Mouse (Mus musculus) Patski (cell line): Measurements from ENCODE around the gene Ggnbp2. TPM values are rescaled to one million over a fixed set of nuclear protein-coding genes. Genes with fewer than 3 reads are reported as not detected.

Experiments
- ATAC-seq: fragments of 100-300 bp; one replicate; pipeline ENCODE4 v1.8.0; 2021
- CTCF ChIA-PET: fragments of 350-600 bp; sonication (Branson Sonifier 250); formaldehyde crosslinking; loops from one replicate; lab custom pipeline; 2022; ENCODE audit warnings: inconsistent platforms; lab: Charles Lee
- POLR2A ChIA-PET: fragments of 350-600 bp; sonication (Branson Sonifier 250); formaldehyde crosslinking; loops from one replicate; lab custom pipeline; 2022; ENCODE audit warnings: antibody characterized with exemption, inconsistent platforms; lab: Charles Lee
- DNase-seq: peaks from one replicate; pipeline ENCODE4 v3.0.0-alpha.2; 2011; ENCODE audit warnings: low read depth, low spot score
- H3K27me3 ChIP-seq: fragments of 371-371 bp; one replicate; pipeline ENCODE4 v1.5.1; 2021
- CTCF ChIP-seq: fragments of 100-300 bp; IDR thresholded peaks from one replicate; pipeline ENCODE4 v1.5.1; 2021
- in situ Hi-C: fragments of 300-500 bp; cut with MboI; formaldehyde crosslinking; loops from 3 replicates; pipeline ENCODE4 v1.11.1; 2018; ENCODE audit warnings: low pct_unique_long_range_greater_than_20kb, mixed read lengths
- polyA plus RNA-seq: library from polyadenylated mRNA; unstranded; gene quantifications from one replicate; pipeline ENCODE4 v1.2.3, GENCODE M21; 2021

Ggnbp2 gene
- polyA plus RNA-seq, 1 experiment from 2014 or later, result 100 TPM

DNA sequence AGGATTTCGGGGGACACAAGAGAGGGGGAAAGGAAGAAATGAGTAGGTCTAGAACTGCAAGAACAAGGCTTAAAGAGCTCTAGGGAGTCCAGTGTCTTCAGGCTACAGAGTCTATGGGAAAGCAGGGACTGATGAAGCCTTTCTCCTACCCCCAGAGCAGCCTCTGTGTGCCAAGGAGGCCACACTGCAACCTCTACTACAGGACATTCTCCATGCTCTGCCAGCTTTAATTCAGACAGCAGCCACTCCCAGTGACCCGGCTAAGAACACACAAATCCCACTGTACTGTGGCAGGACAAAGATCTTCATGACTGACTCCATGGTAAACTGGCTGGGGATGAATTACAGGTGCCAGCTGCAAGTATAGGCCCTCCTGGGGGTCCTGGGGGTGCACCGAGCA lies 36.5 kb upstream of the Ggnbp2 start:
- no peak for TF ChIP-seq CTCF
- in situ Hi-C loops, result no loop called here
- ChIA-PET POLR2A (interaction anchor here (0.5 to 1.5 kb wide), 3 partner anchors 10 to 26 kb away, joined by 3 to 4 read pairs (median 3); partner anchors contain the start of gene Pigw), CTCF (interaction anchor here (0.9 to 1.7 kb wide), 2 partner anchors 11 to 27 kb away, joined by 3 to 10 read pairs; partner anchors contain the start of gene Pigw)
- DNase-seq (no peak), ATAC-seq (peak; percentile 17)
- no peaks in the 10 kb centered on the region for H3K27me3 ChIP-seq

DNA sequence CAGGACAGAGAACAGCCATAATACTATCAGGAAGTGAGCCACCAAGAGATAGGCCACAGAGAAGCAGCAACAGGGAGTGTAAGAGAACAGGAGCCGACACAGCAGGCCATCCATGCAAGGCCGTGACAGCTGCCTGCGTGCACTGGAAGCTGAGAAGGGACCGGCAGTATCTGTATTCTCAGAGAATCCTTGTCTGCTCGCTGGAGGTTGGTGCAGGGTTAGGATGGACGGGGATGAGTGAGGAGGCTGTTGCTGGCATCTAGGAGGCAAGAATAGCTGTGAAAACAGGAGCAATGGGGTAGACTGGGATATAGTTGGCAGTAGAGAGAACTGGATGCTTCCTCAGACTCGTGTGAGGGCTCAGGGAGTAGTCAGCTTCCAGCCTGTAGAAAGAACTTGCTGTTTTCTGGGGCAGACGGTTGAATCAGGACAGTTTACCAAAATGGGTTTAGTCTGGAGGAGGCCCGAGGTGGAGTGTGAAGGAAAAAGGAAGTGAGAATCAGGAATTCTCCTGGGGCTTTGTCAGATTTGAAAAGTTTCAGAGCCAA lies 34.1 kb upstream of the Ggnbp2 start:
- DNase-seq, result no peak
- H3K27me3 ChIP-seq, result no peaks in the 10 kb centered on the region
- ChIA-PET CTCF (interaction anchor here (1.6 kb wide), 1 partner anchor 14 kb away, joined by 7 read pairs; no protein-coding TSS in a partner anchor), POLR2A (no interaction called here)
- in situ Hi-C loops, result no loop called here
- no peak for TF ChIP-seq CTCF
- no peak for ATAC-seq

DNA sequence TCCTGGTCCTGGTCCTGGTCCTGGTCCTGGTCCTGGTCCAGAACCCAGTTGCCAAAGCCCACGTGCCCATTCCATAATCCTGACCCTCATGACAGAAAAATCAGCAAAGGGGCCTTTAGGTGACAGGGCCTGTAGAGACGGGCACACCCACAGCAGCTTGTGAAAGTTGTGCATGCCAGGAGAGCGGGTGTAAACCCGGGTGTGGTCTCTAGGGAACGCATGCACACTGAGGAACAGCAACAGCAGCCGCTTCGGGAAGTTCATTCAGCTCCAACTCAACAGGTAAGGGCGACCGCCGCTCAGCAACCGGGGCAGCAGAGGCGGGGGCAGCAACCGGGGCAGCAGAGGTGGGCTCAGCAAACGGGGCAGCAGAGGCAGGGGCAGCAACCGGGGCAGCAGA lies 22.5 kb upstream of the Ggnbp2 start:
- no peak for DNase-seq
- ChIA-PET POLR2A (no interaction called here), CTCF (no interaction called here)
- no peak for TF ChIP-seq CTCF
- ATAC-seq, result no peak
- in situ Hi-C loops, result no loop called here
- H3K27me3 ChIP-seq, result no peaks in the 10 kb centered on the region

DNA sequence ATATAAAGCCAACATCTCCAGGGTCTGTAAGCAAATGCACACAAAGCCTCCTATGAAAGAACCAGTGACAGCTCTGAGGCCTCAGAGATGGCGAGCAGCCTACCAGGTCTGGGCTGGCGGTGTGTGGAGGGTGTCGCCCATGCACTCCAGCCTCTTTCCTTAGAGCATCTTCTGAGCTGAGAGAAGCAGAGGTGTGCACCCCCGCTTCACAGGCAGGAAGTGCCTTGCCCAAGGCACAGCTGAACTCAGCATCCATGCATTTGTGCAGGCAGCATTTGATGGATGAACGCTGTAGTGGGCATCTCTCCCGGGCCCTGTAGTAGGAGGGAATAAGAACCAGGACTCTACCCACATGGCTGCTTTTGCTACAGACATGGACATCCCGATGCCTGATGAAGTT lies 21.1 kb upstream of the Ggnbp2 start:
- no peaks in the 10 kb centered on the region for H3K27me3 ChIP-seq
- no peak for TF ChIP-seq CTCF
- ChIA-PET CTCF (no interaction called here), POLR2A (no interaction called here)
- ATAC-seq (no peak), DNase-seq (no peak)
- in situ Hi-C loops, result no loop called here

DNA sequence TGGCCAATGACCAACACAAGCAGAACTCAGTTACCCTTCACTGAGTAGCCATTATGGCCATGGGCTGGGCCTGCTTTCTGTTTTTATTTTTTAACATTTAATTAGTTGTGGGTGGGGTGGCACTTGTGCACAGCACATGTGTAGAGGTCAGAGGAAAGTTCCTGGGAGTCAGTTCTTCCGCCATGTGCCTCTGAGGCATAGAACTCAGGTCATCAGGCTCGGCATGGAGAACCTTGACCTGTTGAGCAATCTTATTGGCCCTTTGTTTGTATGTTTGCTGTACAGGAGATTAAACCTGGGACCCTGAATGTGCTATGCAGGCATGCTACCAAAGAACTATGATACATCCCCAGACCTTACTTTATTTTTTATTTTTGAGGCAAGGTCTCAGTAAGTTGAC lies 18.9 kb upstream of the Ggnbp2 start:
- ChIA-PET CTCF (no interaction called here), POLR2A (no interaction called here)
- DNase-seq, result no peak
- ATAC-seq, result no peak
- no peak for TF ChIP-seq CTCF
- in situ Hi-C loops, result no loop called here
- H3K27me3 ChIP-seq, result no peaks in the 10 kb centered on the region

DNA sequence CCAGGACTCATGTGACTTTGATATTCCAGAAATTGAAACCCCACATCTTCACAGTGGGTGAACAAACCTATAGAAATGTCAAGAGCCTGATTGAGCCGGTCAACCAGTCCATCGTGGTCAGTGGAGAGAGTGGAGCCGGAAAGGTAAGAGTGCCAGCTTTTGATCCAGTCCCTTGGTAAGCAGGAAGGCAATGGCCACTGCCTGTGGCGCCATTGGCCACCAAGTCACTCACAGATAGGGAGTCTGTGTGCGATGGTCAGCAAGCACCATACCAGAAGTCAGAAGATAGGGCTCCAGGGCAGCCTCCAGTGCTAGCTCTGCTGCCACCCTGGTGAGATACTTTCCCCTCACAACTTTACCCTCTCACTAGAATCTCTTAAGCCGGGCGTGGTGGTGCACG lies 17.4 kb upstream of the Ggnbp2 start:
- no peak for TF ChIP-seq CTCF
- ATAC-seq (no peak), DNase-seq (no peak)
- ChIA-PET CTCF (no interaction called here), POLR2A (no interaction called here)
- H3K27me3 ChIP-seq, result no peaks in the 10 kb centered on the region
- in situ Hi-C loops, result no loop called here

DNA sequence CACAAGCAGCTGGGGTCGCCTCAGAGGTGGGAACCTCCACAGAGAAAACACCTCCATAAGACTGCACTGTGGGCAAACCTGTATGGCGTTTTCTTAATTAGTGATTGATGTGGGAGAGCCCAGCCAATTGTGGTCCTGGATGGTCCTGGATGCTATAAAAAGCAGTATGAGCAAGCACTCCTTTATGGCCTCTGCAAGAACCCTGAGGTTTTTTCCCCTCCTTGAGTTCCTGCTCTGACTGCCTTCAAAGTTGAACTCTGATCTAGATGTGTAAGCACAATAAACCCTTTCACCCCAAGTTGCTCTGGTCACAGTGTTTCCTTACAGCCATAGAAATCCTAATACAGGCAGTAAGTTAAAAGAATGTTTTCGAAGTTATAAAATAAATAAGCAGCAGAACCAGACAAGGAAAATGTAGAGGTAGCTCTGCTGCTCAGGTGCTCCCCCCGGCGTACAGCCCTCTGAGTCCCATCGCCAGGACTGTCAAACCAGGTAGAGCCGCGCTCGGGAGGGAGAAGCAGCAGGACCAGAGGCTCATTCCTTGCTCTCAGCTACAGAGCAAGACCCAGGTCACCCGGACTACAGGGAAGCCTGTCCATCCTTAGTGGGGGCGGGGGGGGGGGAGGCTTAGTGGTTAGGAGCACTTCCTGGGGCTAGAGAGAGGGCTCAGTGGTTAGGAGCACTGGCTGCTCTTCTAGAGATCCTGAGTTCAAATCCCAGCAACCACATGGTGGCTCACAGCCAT lies 16.3 kb upstream of the Ggnbp2 start:
- ChIA-PET CTCF (no interaction called here), POLR2A (no interaction called here)
- in situ Hi-C loops, result no loop called here
- H3K27me3 ChIP-seq, result no peaks in the 10 kb centered on the region
- DNase-seq, result no peak
- no peak for ATAC-seq
- no peak for TF ChIP-seq CTCF

DNA sequence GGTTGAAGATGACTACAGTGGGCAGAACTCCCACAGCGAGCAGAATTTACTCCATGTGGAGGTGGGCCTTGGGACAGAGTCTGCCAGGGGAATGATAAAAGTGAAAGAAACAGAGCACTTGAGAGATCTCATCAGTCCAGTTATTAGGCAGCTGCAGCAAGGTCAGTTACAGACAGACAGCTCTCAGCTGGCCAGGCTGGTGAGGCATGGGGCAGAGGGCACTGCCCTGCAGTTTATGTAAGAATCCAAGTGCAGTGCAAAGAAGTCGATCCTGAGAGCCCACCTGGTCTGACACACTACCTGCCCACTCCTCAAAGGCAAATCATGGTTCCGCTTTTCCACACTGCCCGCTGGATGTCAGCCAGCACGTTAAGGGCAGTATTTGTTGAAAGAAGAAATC lies 15.6 kb upstream of the Ggnbp2 start:
- H3K27me3 ChIP-seq, result no peaks in the 10 kb centered on the region
- TF ChIP-seq CTCF, result no peak
- in situ Hi-C loops, result no loop called here
- ChIA-PET CTCF (no interaction called here), POLR2A (no interaction called here)
- ATAC-seq (no peak), DNase-seq (no peak)

DNA sequence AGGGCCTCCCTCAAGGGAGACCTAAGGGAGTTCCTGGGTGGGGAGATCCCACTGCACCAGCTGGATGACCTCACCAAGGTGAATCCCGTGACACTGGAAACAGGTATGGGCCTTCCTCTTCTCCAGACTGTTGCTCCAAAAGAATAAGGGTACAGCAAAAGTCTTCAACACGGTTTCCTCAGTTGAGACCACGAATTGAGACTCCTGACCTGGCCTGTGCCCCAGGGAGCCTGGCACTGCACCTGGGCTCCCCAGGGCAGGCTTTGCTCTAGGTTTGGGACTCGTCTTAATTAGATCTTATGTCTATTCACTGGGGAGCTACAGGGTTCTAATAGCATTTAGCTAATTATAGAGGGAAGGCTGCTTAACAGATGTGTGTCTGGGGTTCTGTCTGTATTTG lies 14.6 kb upstream of the Ggnbp2 start:
- CTCF ChIA-PET, result interaction anchor here (2.1 kb wide), 1 partner anchor 33 kb away, joined by 6 read pairs; no protein-coding TSS in a partner anchor
- H3K27me3 ChIP-seq, result no peaks in the 10 kb centered on the region
- in situ Hi-C loops, result no loop called here
- POLR2A ChIA-PET, result interaction anchor here (1.3 kb wide), 1 partner anchor 23 kb away, joined by 3 read pairs; no protein-coding TSS in a partner anchor
- ATAC-seq (no peak), DNase-seq (no peak)
- TF ChIP-seq CTCF, result no peak

DNA sequence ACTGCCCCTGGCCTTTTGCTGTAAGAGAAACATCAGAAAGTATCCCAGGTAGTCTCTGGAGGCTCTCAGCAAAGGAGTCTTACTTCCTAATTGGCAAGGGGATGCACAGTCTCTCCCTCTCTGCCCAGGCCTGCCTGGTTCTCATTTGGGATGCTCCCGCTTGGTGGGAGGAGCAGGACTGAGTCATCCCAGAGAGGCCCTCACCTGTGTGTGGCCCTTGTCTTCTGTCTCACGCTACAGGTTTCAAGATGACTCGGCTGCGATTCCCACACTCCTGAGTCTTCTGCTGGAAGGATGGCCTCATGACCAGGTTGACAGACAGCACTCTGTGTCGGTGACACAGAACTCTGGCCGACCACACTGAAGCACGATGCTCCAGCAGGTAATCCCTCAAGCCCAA lies 11.7 kb upstream of the Ggnbp2 start:
- DNase-seq (no peak), ATAC-seq (no peak)
- in situ Hi-C loops, result no loop called here
- POLR2A ChIA-PET, result no interaction called here
- CTCF ChIA-PET, result no interaction called here
- H3K27me3 ChIP-seq, result no peaks in the 10 kb centered on the region
- TF ChIP-seq CTCF, result no peak

DNA sequence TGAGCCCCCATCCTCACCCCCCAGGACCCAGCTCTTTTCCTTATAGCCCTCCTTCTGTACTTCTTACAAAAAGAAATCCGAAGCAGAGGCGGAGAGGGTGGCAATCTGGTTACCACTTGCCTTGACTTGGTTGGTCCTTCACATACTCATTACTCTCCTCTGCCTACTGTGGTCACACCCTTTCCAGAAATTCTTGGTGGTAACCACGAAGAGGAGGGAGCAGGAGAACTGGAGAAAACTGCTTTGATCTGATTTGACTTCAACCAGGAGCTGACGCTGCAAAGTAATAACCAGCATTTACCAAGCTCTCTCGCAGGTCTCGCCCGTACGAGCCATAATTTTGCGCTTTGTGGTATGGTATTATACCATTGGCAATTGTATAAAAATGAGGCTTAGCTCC lies 10.4 kb upstream of the Ggnbp2 start:
- CTCF ChIA-PET, result interaction anchor here (1.0 to 1.2 kb wide), 3 partner anchors 9 to 26 kb away, joined by 3 to 8 read pairs (median 3); no protein-coding TSS in a partner anchor
- in situ Hi-C loops, result no loop called here

More for the DNA sequence above, 10.4 kb upstream of the Ggnbp2 start:
- no peaks in the 10 kb centered on the region for H3K27me3 ChIP-seq
- POLR2A ChIA-PET, result interaction anchor here (0.8 to 3.5 kb wide), 4 partner anchors 11 to 36 kb away, joined by 3 to 25 read pairs (median 4); partner anchors contain the start of genes Ggnbp2 and Znhit3
- TF ChIP-seq CTCF, result no peak
- ATAC-seq (no peak), DNase-seq (no peak)
